Mouse (Mus musculus) layer of hippocampus, adult 9-10 months (tissue): Measurements from ENCODE around the gene Sarnp.

ENCODE experiments used
- DNase-seq: peaks from one replicate; pipeline ENCODE4 v3.0.0; 2022; ENCODE audit warnings: low spot score

The Sarnp gene

DNA sequence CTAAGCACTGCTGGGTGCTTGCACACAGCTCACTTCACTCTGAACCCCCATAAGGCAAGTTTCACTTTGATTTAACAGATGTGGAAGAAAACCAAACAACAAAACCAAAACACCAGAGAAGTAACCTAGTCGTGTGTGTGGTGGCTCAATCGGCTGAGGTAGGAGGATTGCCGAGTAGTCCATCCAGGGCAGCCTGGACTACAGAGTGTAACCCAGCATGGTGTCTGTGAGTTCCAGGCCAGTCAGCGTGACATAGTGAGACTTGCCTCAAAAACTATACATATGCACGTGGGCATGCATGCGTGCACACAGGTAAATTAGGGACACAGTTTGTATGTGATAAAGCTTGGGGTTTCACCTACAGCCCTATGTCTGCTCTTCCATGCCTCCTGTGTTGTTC, 100.3 kb downstream of the Sarnp start:
- no peak for DNase-seq

DNA sequence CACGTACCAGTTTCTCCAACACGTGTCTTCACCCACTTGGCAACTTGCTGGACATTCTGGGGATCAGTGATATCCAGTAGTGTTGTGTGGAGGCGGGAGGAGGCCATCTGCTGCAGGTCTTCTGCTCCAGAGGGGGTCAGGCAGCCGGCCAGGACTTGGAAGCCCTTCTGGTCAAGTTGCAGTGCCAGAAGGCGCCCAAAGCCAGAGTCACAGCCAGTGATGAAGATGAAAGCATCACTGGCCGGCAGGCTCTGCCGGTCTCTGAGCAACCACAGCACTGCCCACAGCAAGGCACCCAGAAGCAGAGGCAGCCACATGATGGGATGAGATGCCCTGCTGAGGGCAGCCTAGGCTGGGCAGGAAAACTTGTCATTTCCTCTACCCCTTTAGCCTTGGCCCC, 101.1 kb downstream of the Sarnp start:
- no peak for DNase-seq

DNA sequence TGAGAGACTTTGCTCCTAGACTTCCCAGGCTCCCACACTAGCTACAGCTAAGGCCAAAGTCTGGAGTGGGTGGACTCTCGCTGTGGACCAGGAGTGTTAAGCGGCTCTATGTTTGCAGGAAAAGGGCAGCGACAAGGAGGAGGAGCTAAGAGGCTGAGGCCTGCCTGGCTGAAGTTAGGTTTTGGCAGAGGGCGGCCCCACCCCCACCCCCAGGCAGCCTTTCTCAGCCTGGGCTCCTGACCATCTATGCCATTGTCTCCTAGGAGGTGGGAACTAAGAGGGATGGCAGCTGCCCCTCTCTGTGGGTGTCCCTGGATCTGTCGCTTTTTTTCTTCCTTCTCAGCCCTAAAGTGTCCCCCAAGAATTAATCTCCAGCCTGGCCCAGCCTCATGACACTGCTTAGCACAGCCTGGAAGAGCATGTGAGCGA, 102.1 kb downstream of the Sarnp start:
- no peak for DNase-seq

DNA sequence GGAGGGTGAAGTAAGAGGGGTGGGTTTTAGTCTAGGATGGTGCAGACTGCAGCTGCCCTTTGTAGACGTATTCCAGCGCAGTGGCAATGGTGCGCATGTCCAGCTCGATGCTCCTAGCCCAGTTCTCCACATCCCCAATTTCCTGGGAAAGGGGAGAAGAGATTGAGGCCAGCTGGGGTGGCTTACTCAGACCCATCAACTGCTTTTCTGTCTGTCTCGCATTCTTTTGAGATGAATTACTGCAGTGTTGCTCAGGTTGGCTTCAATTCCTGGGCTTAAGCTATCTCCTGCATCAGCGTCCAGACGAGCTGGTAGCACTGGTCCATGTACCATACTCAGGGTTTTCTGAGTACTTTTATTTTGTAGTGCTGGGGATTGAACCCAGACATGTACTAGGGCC, 102.8 kb downstream of the Sarnp start:
- DNase-seq, result no peak

DNA sequence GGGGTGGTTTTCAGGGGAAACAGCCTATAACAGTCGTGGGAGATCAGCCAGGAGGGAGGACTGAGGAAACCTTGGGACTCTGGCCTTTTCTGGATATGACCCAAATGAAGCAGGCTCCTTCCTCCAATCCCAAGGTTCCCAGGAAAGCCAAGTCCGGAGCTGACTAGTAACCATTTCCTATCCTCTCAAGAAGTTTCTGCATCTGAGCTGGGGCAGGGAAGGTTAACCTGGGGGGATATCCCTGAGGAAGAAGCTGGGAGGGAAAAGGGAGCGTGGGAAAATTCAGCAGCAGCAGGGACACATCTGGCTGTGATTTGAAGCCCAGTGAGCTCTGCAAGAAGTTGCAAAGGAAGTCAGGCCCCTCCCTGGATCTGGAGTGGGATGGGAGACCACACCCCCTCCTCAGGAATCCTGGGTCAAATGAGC, 103.6 kb downstream of the Sarnp start:
- DNase-seq, result no peak

DNA sequence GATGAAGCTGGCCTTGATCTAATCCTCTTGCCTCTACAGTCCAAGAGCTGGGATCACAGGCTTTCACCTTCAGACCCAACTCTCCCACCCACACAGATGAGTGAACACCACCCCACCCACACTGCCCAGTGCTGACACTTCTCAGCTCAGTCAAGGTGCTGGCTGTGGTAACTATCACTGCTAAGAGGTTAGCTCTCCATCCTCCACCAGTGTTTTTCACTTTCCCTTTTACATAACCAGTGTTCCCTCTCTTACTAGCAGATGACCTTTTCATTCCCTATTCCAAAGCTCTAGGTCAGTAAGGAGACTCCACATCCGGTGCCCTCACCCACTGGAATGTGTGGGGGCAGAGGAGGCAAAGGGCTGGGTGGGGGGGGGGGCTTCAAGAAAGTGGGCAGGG, 104.1 kb downstream of the Sarnp start:
- DNase-seq, result no peak

DNA sequence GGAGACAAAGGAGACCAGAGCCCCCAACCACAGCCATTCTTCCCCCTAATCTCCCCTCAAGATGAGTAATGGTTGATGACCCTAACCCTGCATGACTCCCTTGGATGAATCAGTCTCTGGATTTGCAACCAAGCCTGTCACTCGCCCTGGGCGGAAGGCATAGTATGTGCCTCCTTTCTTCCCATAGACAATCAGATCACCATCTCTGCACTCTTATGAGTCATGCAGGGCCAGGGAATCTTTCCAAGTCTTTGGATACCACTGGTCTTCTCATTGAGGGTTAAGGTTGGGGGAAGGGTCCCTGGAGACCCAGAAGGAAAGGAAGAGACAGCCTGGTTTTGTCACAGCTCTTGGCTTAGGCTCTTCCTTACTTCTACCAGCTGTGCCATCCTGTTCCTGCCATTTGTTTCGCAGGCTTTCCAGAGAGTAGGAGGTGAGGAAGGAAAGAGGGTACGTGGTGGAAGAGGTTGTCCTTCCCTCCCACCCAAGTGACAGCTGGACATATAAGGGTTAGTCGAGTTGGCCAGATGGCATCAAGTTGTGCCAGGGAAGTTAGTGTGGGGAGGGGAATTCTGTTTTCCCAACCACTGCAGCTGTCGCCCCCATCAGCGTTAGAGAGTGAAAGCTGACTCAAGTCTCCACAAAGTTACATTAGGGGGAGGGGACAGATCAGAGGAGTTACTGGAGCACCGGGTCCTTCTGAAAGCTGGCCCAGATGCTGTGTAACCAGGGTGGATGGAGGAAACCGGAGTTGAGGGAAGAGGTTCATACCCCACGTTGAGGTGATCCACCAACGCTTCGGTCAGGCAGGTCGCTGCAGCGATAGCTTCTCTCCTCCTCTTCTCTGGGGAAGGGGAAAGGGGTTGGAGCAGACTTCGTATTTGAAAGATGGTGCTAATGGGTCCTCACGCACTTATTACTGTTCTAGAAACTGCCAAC, 105.0 kb downstream of the Sarnp start:
- DNase-seq, result no peak

DNA sequence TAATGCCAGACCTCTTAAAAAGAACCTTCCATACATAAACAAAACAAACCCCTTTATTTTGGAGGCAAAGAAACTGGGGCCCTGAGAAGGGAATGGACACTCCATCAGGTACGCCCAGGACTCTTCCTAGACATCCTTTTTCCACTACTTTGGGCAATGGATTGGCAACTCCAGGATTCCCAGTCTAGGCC, 105.6 kb downstream of the Sarnp start, which contains the start of gene Rdh5:
Gene Rdh5 (minus strand): TSS at position 67 of the 191 bp plus-strand sequence.
- no peak for DNase-seq

DNA sequence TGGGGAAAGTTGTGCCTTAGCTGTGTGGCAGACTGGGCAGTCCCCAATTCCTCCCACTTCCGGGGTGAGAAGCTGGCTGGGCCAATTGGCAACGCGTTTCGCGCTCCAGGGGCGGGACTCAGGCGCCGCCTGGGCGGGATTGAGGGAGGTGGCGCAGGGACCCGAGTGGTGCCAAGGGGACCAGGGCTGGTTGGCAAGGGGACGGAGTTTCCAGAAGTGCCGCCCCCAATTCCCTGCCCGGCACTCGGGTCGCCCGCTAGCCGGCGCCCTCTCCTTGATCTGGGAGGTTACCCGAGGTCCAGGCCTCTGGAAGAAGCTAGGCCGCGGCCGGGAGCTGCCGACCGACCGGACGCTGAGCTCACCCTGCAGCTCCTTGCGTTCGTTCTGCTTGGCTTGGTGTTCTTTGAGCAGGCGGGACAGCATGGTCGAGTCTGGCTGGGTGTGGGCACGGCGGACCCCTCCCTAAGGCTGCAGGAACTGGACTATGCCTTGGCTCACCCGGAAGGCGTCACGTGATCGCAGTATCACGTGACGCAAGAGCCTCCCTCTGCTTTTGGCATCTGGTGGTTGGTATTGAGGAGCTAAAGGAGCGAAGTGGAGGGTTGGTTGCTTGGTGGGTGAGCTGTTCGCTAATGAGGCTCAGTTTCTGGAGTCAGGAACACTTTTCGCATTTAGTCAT, 106.0 kb downstream of the Sarnp start:
- peak; percentile 82 for DNase-seq

DNA sequence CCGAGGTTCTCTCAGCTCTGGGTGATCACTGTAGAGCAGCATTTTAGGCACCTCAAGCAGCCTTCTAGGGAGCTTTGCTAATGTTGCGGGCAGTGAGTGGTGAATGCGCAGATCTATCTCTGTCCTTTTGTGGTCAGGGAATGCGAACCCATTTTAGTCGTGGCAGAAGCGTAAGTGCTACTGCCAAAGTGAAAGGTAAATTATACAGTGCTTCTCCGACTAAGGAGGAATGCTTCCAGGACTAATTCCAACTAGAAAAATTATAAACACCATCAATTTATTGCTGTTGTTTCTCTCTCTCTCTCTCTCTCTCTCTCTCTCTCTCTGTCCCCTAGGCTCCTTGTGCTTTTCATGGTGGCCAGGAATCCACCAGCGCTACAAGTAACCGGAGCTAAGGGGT, 106.8 kb downstream of the Sarnp start, which contains the start of gene Bloc1s1:
Gene Bloc1s1 (minus strand): TSS at position 101 of the 400 bp plus-strand sequence.
- no peak for DNase-seq
